Mouse (Mus musculus): ENCODE data around the gene Srrm1.

- TF ChIP-seq POLR2A (IDR thresholded peaks at IDR 0.05; ENCODE audit: insufficient read depth, low read depth, low read length) (no peak), CTCF (IDR thresholded peaks at IDR 0.05; ENCODE audit: insufficient read depth, low read depth, low read length) (no peak)
These were observed 37.9 kb upstream of the Srrm1 start for GRCm38 (mm10) chr4:135391014-135391413.
